Mouse (Mus musculus) MEL (cell line): Measurements from ENCODE around the gene Sp100. TPM values are rescaled to one million over a fixed set of nuclear protein-coding genes. Genes with fewer than 3 reads are reported as not detected.

Source experiments
- DNase-seq: peaks from one replicate; pipeline ENCODE4 v3.0.0; 2011; ENCODE audit warnings: low read depth, low spot score
- H3K27ac ChIP-seq: 2 replicates; pipeline ENCODE4 v1.5.1; 2012; ENCODE audit warnings: low read depth, mild to moderate bottlenecking, control low read depth, low read length, moderate library complexity; ENCODE audit not compliant: control insufficient read depth
- H3K27me3 ChIP-seq, 2 experiments: fragments of 150-350 bp in 1 of 2; sonication (generic) in 1 of 2; 2 replicates each; pipeline ENCODE4 v1.6.1; 2012; ENCODE audit warnings: low read length in 2 of 2, mild to moderate bottlenecking in 2 of 2, improper control_type of control experiment in 1 of 2, moderate library complexity in 1 of 2; ENCODE audit not compliant: insufficient read depth in 2 of 2, control insufficient read depth in 1 of 2
- H3K36me3 ChIP-seq, 2 experiments: 2 replicates each; pipeline ENCODE4 v1.6.1; 2012 to 2014; ENCODE audit warnings: low read length in 2 of 2, improper control_type of control experiment in 1 of 2, inconsistent platforms in 1 of 2, mild to moderate bottlenecking in 1 of 2; ENCODE audit not compliant: insufficient read depth in 2 of 2, control insufficient read depth in 1 of 2
- H3K4me1 ChIP-seq, 2 experiments: fragments of 150-350 bp in 1 of 2; sonication (generic) in 1 of 2; 2 replicates each; pipeline ENCODE4 v1.6.1; 2012; ENCODE audit warnings: low read length in 2 of 2, improper control_type of control experiment in 1 of 2, mild to moderate bottlenecking in 1 of 2; ENCODE audit not compliant: insufficient read depth in 2 of 2, control insufficient read depth in 1 of 2
- H3K4me3 ChIP-seq, 2 experiments: fragments of 150-350 bp in 1 of 2; sonication (generic) in 1 of 2; 2 replicates each; pipeline ENCODE4 v1.5.1; 2012; ENCODE audit warnings: low read depth in 2 of 2, low read length in 2 of 2, mild to moderate bottlenecking in 2 of 2, moderate library complexity in 2 of 2, control low read depth in 1 of 2, improper control_type of control experiment in 1 of 2; ENCODE audit not compliant: control insufficient read depth in 1 of 2, insufficient read depth in 1 of 2
- H3K79me2 ChIP-seq: 2 replicates; pipeline ENCODE4 v1.6.1; 2012; ENCODE audit warnings: mild to moderate bottlenecking, low read length, moderate library complexity; ENCODE audit not compliant: control insufficient read depth, poor library complexity, insufficient read depth
- H3K9ac ChIP-seq: 2 replicates; pipeline ENCODE4 v1.6.1; 2012; ENCODE audit warnings: low read depth, mild to moderate bottlenecking, control low read depth, low read length, moderate library complexity; ENCODE audit not compliant: control insufficient read depth, poor library complexity, severe bottlenecking
- H3K9me3 ChIP-seq: fragments of 150-350 bp; sonication (generic); replicated peaks from 2 replicates; pipeline ENCODE4 v1.6.1; 2012; ENCODE audit warnings: mild to moderate bottlenecking, low read length, improper control_type of control experiment, moderate library complexity; ENCODE audit not compliant: insufficient read depth
- BHLHE40 ChIP-seq: IDR thresholded peaks from 2 replicates; pipeline ENCODE4 v1.6.1; 2012; ENCODE audit warnings: low read depth, mild to moderate bottlenecking, inconsistent platforms, low read length, improper control_type of control experiment, borderline replicate concordance
- CHD1 ChIP-seq: IDR thresholded peaks from 2 replicates; pipeline ENCODE4 v1.6.1; 2012; ENCODE audit warnings: low read depth, mild to moderate bottlenecking, inconsistent platforms, low read length, improper control_type of control experiment
- ELF1 ChIP-seq: IDR thresholded peaks from 2 replicates; pipeline ENCODE4 v1.6.1; 2014; ENCODE audit warnings: low read depth, mild to moderate bottlenecking, inconsistent platforms, low read length, improper control_type of control experiment, moderate library complexity
- EP300 ChIP-seq, 2 experiments: IDR thresholded peaks; 2 replicates each; pipeline ENCODE4 v1.6.1; 2011; ENCODE audit warnings: improper control_type of control experiment in 2 of 2, low read length in 2 of 2, low read depth in 1 of 2, mild to moderate bottlenecking in 1 of 2
- ETS1 ChIP-seq: IDR thresholded peaks from 2 replicates; pipeline ENCODE4 v1.6.1; 2012; ENCODE audit warnings: low read depth, mild to moderate bottlenecking, inconsistent platforms, low read length, improper control_type of control experiment, moderate library complexity
- GABPA ChIP-seq: IDR thresholded peaks from 2 replicates; pipeline ENCODE4 v1.6.1; 2012; ENCODE audit warnings: low read depth, mild to moderate bottlenecking, inconsistent platforms, low read length, improper control_type of control experiment, moderate library complexity
- GATA1 ChIP-seq: IDR thresholded peaks from 2 replicates; pipeline ENCODE4 v1.6.1; 2011; ENCODE audit warnings: low read depth, low read length, improper control_type of control experiment
- KAT2A ChIP-seq: conservative IDR thresholded peaks from 2 replicates; pipeline ENCODE4 v1.6.1; 2012; ENCODE audit warnings: low read depth, low read length, improper control_type of control experiment, inconsistent platforms
- MYC ChIP-seq: IDR thresholded peaks from 2 replicates; pipeline ENCODE4 v1.6.1; 2011; ENCODE audit warnings: low read depth, mild to moderate bottlenecking, low read length, improper control_type of control experiment, moderate library complexity
- POLR2A ChIP-seq, 2 experiments: IDR thresholded peaks; 2 replicates each; pipeline ENCODE4 v1.6.1; 2011 to 2012; ENCODE audit warnings: low read length in 2 of 2, mild to moderate bottlenecking in 2 of 2, control low read depth in 1 of 2, improper control_type of control experiment in 1 of 2, low read depth in 1 of 2, moderate library complexity in 1 of 2; ENCODE audit not compliant: control insufficient read depth in 1 of 2, insufficient read depth in 1 of 2, poor library complexity in 1 of 2
- TAL1 ChIP-seq: IDR thresholded peaks from 2 replicates; pipeline ENCODE4 v1.6.1; 2012; ENCODE audit warnings: mild to moderate bottlenecking, inconsistent platforms, low read length, moderate library complexity, mixed read lengths
- UBTF ChIP-seq: IDR thresholded peaks from 2 replicates; pipeline ENCODE4 v1.6.1; 2012; ENCODE audit warnings: low read depth, mild to moderate bottlenecking, inconsistent platforms, low read length, improper control_type of control experiment, moderate library complexity, borderline replicate concordance; ENCODE audit not compliant: insufficient read depth
- USF1 ChIP-seq: IDR thresholded peaks from 2 replicates; pipeline ENCODE4 v1.6.1; 2014; ENCODE audit warnings: low read depth, mild to moderate bottlenecking, inconsistent platforms, low read length, improper control_type of control experiment, moderate library complexity
- ZC3H11A ChIP-seq: IDR thresholded peaks from 2 replicates; pipeline ENCODE4 v1.6.1; 2012; ENCODE audit warnings: low read depth, mild to moderate bottlenecking, inconsistent platforms, low read length, improper control_type of control experiment
- ZKSCAN1 ChIP-seq: IDR thresholded peaks from 2 replicates; pipeline ENCODE4 v1.6.1; 2012; ENCODE audit warnings: low read depth, mild to moderate bottlenecking, inconsistent platforms, low read length, improper control_type of control experiment, moderate library complexity
- ZMIZ1 ChIP-seq: IDR thresholded peaks from 2 replicates; pipeline ENCODE4 v1.6.1; 2012; ENCODE audit warnings: low read depth, mild to moderate bottlenecking, inconsistent platforms, low read length, improper control_type of control experiment, moderate library complexity
- ZNF384 ChIP-seq: IDR thresholded peaks from 2 replicates; pipeline ENCODE4 v1.6.1; 2012; ENCODE audit warnings: low read depth, mild to moderate bottlenecking, inconsistent platforms, low read length, improper control_type of control experiment
- polyA plus RNA-seq, 2 experiments: library from polyadenylated mRNA; stranded (reverse) in 1 of 2; unstranded in 1 of 2; fragments of >175 nt in 1 of 2; fragments of >200 nt in 1 of 2; gene quantifications; 2 replicates each; pipeline versions ENCODE4 v1.2.1 to v1.2.4; 2012; ENCODE audit warnings: low replicate concordance in 2 of 2, low read depth in 1 of 2; ENCODE audit not compliant: insufficient read length in 2 of 2, insufficient read depth in 1 of 2, missing spikeins in 1 of 2
- total RNA-seq: library from RNA; depleted of rRNA; stranded (reverse); fragments of 300-350 nt; gene quantifications from 2 replicates; pipeline ENCODE4 v1.2.3, GENCODE M21; 2012

The Sp100 gene
- total and polyA plus RNA-seq, 3 experiments, result 3.7 to 6.5 TPM; not detected in 1

DNA sequence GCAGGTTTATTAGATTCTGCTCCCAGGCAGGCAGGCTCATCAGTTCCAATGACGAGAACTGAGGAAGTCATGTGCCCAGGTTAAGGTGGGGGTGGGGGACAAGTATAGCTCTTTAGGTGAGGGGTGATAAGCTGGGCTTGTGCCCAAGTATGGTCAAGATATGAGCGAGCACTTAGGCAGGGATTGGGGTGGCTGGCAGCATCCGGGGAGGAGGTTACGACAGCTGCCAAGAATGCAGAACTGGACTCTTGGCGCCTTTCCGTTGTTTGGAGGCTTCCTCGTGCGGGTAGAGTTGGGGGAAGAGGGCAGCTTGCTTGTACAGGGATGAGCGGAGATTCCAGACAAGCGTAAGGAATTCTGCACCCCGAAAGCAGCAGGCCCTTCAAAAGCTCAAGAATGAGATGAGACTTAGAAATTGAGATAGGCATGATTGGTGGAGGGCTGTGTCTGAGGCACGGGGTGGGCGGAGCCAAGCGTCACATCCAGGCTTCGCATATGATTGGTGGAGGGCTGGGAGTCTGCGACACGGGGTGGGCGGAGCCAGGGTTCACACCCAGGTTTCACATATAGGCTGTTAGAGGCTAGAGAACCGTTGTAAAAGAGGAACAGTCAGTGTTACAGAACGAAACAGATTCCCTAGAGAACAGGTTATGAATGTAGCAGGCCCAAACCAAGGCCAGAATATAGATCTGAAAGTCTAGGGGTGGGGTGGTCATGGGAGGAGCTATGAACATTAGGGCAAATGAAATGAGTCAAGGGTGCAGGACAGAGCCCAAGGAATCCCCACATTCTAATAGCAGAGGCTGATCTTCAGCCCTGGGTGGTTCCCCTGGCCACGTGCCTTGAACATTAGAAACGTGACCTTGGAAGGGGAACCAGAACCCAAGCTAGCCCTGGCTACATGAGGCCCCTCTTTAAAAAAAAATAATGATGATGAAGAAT lies 53.7 kb downstream of the Sp100 start (continued):
- peak; percentile 53; the same call in 1 of the 2 replicates for TF ChIP-seq CHD1
- peak; percentile 53 to 96; a peak in 2 of 4 replicates for TF ChIP-seq POLR2A (IDR thresholded peaks at IDR 0.05; ENCODE audit: control insufficient read depth in 1 of 2, insufficient read depth in 1 of 2, low read depth in 1 of 2, low read length in 2 of 2, poor library complexity in 1 of 2)
- TF ChIP-seq MYC, result peak; percentile 99
- TF ChIP-seq TAL1, result no peak
- no peak for TF ChIP-seq ZNF384
- TF ChIP-seq ZC3H11A, result no peak
- no peak for TF ChIP-seq ZKSCAN1
- no peak for TF ChIP-seq KAT2A

DNA sequence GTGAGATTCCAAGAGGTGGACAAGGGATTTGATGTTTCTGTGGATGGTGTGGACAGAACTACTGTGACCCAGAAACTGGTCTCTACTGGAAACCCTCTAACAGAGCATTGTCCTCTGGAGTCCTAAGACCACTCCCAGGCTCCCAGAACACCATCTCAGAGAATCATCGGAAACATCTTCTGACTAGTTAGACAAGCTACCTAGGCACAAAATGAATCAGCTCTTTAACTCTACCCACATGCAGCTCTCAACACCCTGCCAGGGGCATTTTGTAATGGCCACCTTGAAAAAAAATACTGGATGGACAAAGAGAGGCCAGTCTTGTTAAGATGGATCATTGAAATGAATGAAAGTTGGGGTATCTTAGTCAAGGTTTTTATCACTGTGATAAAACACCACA lies 55.8 kb downstream of the Sp100 start:
- H3K27ac ChIP-seq, result no peak overlapping the region
- H3K9ac ChIP-seq, result no peak overlapping the region
- no peaks in the 10 kb centered on the region for H3K79me2 ChIP-seq
- DNase-seq, result no peak
- H3K9me3 ChIP-seq, result no peaks in the 10 kb centered on the region
- H3K4me1 ChIP-seq, result peaks cover 9 to 11% of the 10 kb centered on the region in 2 experiments
- peaks cover 0 to 9% of the 10 kb centered on the region in 2 experiments; a peak in 2 of 4 replicates for H3K36me3 ChIP-seq
- TF ChIP-seq GATA1, result no peak
- TF ChIP-seq TAL1, result no peak
- TF ChIP-seq ZMIZ1, result no peak
- TF ChIP-seq UBTF, result no peak
- TF ChIP-seq USF1, result no peak
- TF ChIP-seq, all 39 proteins: peak for 0
- Histone ChIP-seq H3K27me3 (no peaks in the 10 kb centered on the region), H3K4me3 (no peak overlapping the region)

DNA sequence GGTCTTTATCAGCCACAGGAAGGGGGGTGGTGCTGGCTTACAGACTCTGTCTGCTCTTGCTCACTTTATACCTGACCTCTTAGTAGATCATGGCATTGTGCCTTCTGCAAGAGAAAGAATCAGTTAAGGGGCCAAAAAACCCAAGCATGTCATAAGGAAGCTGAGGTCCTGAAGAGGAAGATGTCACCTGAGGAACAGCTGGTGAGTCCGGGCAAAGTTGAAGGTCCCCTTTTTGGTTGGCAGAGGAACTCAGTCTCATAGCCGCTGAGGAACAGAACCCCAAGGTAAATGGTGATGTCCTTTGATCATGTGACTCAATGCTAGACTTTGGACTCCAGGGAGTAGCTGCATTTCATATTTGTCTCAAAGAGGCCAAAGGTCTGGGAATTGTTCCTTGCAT lies 57.0 kb downstream of the Sp100 start:
- peaks cover 9 to 11% of the 10 kb centered on the region in 2 experiments for H3K4me1 ChIP-seq
- H3K9ac ChIP-seq, result no peak overlapping the region
- H3K36me3 ChIP-seq, result peaks cover 0 to 9% of the 10 kb centered on the region in 2 experiments; a peak in 2 of 4 replicates
- H3K4me3 ChIP-seq, result no peak overlapping the region
- no peak overlapping the region for H3K27ac ChIP-seq
- no peaks in the 10 kb centered on the region for H3K27me3 ChIP-seq
- no peak for TF ChIP-seq BHLHE40
- no peak for TF ChIP-seq EP300 (IDR thresholded peaks at IDR 0.05; ENCODE audit: low read depth in 1 of 2, low read length in 2 of 2)
- TF ChIP-seq USF1, result peak; percentile 31; the same call in 1 of the 2 replicates
- peak; percentile 50 for TF ChIP-seq ETS1
- no peak for TF ChIP-seq ZNF384
- TF ChIP-seq ELF1, result no peak
- no peak for TF ChIP-seq GABPA
- TF ChIP-seq, all 39 proteins: peak for 2
- peak; percentile 19 for DNase-seq
- Histone ChIP-seq H3K9me3 (no peaks in the 10 kb centered on the region), H3K79me2 (no peaks in the 10 kb centered on the region)
